Mouse (Mus musculus): Measurements from ENCODE around the gene AW146154. TPM values are rescaled to one million over a fixed set of nuclear protein-coding genes. Genes with fewer than 3 reads are reported as not detected.

The AW146154 gene
- 17.4 TPM for polyA plus RNA-seq (2014; fragmentation: Illumina TruSeq; extraction: RNeasy Lipid Tissue Mini Kit (QIAGEN cat#74804); ENCODE audit: low read depth, low replicate concordance)

GRCm38 (mm10) chr7:41499389-41500049 is at the start of gene AW146154, which contains the start of gene Gm20449:
Gene AW146154, minus strand, starts transcription at chr7:41499890.
Gene Gm20449, minus strand, starts transcription at chr7:41499417.

GRCm38 (mm10) chr7:41448596-41448995 is 51.1 kb downstream of the AW146154 start, which contains the start of gene Vmn2r57:
Gene Vmn2r57, minus strand, starts transcription at chr7:41448696.

Other genes with a start within 250 kb of the AW146154 start
- gene AI987944, start 106.5 kb downstream of the AW146154 start, polyA plus RNA-seq (2014; fragmentation: Illumina TruSeq; extraction: RNeasy Lipid Tissue Mini Kit (QIAGEN cat#74804); ENCODE audit: low read depth, low replicate concordance), result 68.5 TPM
- gene Vmn2r57, start 51.2 kb downstream of the AW146154 start, polyA plus RNA-seq (2014; fragmentation: Illumina TruSeq; extraction: RNeasy Lipid Tissue Mini Kit (QIAGEN cat#74804); ENCODE audit: low read depth, low replicate concordance), result 1.8 TPM
- gene Gm20449, start 473 bp downstream of the AW146154 start, polyA plus RNA-seq (2014; fragmentation: Illumina TruSeq; extraction: RNeasy Lipid Tissue Mini Kit (QIAGEN cat#74804); ENCODE audit: low read depth, low replicate concordance), result 0.35 TPM
- 0.41 TPM for gene Gm6871, start 73.8 kb upstream of the AW146154 start, polyA plus RNA-seq (2014; fragmentation: Illumina TruSeq; extraction: RNeasy Lipid Tissue Mini Kit (QIAGEN cat#74804); ENCODE audit: low read depth, low replicate concordance)
- 38.0 TPM for gene 2610021A01Rik, start 99.3 kb upstream of the AW146154 start, polyA plus RNA-seq (2014; fragmentation: Illumina TruSeq; extraction: RNeasy Lipid Tissue Mini Kit (QIAGEN cat#74804); ENCODE audit: low read depth, low replicate concordance)
- 40.2 TPM for gene Zfp788, start 133.3 kb upstream of the AW146154 start, polyA plus RNA-seq (2014; fragmentation: Illumina TruSeq; extraction: RNeasy Lipid Tissue Mini Kit (QIAGEN cat#74804); ENCODE audit: low read depth, low replicate concordance)

All from adrenal gland, adult 10 weeks (tissue).